Mouse (Mus musculus) hindbrain, embryonic 10.5 days (tissue): ENCODE measurements around the gene Cfd. TPM values are rescaled to one million over a fixed set of nuclear protein-coding genes. Genes with fewer than 3 reads are reported as not detected.
"Not testable (repeated sequence)": the region's sequence is repeated elsewhere in the genome, so short reads cannot be mapped to it uniquely, and the experiment has no call there.

ENCODE experiments used
- DNase-seq: peaks from one replicate; pipeline ENCODE4 v3.0.0-alpha.2; 2017; ENCODE audit warnings: low spot score
- H3K27ac ChIP-seq: fragments of 300-500 bp; sonication (generic); 2 replicates; pipeline ENCODE4 v1.5.1; 2016; ENCODE audit warnings: mild to moderate bottlenecking, moderate library complexity
- H3K27me3 ChIP-seq: fragments of 300-500 bp; sonication (generic); 2 replicates; pipeline ENCODE4 v1.6.1; 2016; ENCODE audit warnings: mild to moderate bottlenecking; ENCODE audit not compliant: poor library complexity, insufficient read depth, severe bottlenecking
- H3K36me3 ChIP-seq: fragments of 300-500 bp; sonication (generic); 2 replicates; pipeline ENCODE4 v1.6.1; 2016; ENCODE audit warnings: mild to moderate bottlenecking, moderate library complexity
- H3K4me1 ChIP-seq: fragments of 300-500 bp; sonication (generic); replicated peaks from 2 replicates; pipeline ENCODE4 v1.6.1; 2016; ENCODE audit warnings: mild to moderate bottlenecking
- H3K4me3 ChIP-seq: fragments of 300-500 bp; sonication (generic); 2 replicates; pipeline ENCODE4 v1.5.1; 2016; ENCODE audit warnings: mild to moderate bottlenecking, moderate library complexity
- H3K9me3 ChIP-seq: fragments of 300-500 bp; sonication (generic); 2 replicates; pipeline ENCODE4 v1.6.1; 2016; ENCODE audit warnings: mild to moderate bottlenecking, moderate library complexity
- WGBS: fragments of 180-500 bp; shearing (Covaris S2); methylation state at CpG from one replicate; pipeline ENCODE4 v1.1.7; 2016; 5-methylcytosine and 5-hydroxymethylcytosine counted together
- polyA plus RNA-seq: library from polyadenylated mRNA; unstranded; fragments of >200 nt; fragmentation: Nextera tagmentation; extraction: Ambion mirVana; gene quantifications from 2 replicates; pipeline ENCODE4 v1.2.1, GENCODE M21; 2016

The Cfd gene
- polyA plus RNA-seq, 1 experiment from 2014 or later: not detected

DNA sequence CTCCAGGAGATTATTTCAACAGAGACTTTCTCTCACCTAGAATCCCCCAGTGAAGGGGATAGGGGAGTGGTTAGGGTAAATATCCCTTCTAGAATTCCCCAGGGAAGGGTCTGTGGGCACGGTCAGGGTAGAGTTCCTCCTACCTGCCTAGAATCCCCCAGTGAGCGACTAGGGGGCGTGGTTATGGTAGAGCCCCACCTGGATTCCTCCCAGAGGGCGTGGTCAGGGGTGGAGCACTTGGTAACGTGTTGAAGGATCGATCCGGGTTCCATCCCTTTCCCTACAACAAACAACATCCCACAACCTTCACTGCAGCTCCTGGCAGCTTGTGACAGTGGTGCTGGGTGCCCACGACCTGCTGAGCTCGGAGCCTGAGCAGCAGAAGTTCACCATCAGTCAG, 9.9 kb upstream of the Cfd start:
- peaks cover 73% of the 10 kb centered on the region for H3K27me3 ChIP-seq
- H3K4me3 ChIP-seq: 0 out of 2 replicates have a peak overlapping the region, but pooled peaks have one; percentile 5
- peaks cover 41% of the 10 kb centered on the region for H3K4me1 ChIP-seq
- DNase-seq: no peak
- 18% methylated on average over 9 of the region's 9 CpGs for WGBS
- H3K27ac ChIP-seq: no peak overlapping the region
- H3K36me3 ChIP-seq: no peaks in the 10 kb centered on the region
- no peaks in the 10 kb centered on the region for H3K9me3 ChIP-seq

DNA sequence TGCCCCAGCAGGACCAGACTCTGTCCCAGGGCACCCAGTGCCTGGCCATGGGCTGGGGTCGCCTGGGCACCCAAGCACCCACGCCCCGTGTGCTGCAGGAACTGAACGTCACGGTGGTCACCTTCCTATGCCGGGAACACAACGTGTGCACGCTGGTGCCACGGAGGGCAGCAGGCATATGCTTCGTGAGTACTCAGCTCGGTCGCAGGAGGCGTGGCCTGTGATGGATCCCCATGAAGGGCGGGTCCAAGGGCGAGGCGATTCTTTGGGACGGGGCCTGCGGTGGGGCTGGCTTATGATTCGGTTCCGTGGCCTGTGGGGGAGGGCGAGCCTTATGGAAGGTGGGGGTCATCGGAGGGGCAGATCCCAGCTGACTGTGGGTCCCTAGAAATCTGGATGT, 8.7 kb upstream of the Cfd start:
- no peaks in the 10 kb centered on the region for H3K36me3 ChIP-seq
- no peaks in the 10 kb centered on the region for H3K9me3 ChIP-seq
- H3K27me3 ChIP-seq: peaks cover 72% of the 10 kb centered on the region
- H3K4me1 ChIP-seq: peaks cover 39% of the 10 kb centered on the region
- H3K4me3 ChIP-seq: peak overlapping the region; percentile 39
- DNase-seq: no peak
- 6% methylated on average over 22 of the region's 22 CpGs for WGBS
- peak overlapping the region; percentile 69 for H3K27ac ChIP-seq

DNA sequence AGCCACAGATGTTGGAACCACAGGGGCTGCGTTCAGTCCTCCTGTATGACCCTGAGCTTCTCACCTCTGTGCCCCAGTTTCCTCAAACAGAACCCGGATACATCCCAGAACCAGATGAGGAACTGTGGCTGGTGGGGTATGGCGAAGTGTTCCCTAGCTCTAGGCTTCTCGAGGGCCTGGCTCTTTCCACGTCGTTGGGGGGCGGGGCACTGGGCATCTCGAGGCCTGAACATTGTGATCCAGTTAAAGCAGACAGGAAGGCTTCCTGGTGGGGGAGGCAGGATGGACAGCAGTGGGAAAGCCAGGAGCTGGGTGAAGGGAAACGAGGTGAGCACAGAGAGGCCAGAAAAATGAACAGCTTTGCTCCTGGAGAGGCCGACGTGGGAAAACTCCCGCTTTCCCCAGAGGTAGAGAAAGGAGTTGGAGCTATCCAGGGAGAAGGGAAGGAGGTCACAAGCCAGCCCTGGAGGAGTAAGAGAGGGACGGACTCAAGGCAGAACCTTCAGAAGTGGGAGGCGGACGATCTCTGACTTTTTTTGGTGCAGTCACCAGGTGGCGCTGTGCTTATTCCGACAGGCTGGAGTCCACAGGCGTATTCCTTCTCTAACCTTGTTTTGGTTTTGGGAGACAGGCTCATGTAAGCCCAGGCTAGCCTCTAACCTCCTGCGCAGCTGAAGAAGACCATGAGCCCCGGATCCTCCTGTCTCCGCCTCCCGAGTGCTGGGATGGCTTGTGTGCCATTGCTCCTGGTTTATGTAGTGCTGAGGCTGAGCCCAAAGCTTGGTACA, 7.2 kb upstream of the Cfd start:
- H3K27ac ChIP-seq: 0 out of 2 replicates have a peak overlapping the region, but pooled peaks have one; percentile 41
- peaks cover 30% of the 10 kb centered on the region for H3K4me1 ChIP-seq
- H3K9me3 ChIP-seq: no peaks in the 10 kb centered on the region
- no peaks in the 10 kb centered on the region for H3K36me3 ChIP-seq
- H3K4me3 ChIP-seq: 0 out of 2 replicates have a peak overlapping the region, but pooled peaks have one; percentile 13
- DNase-seq: peak; percentile 82
- peaks cover 72% of the 10 kb centered on the region for H3K27me3 ChIP-seq
- WGBS: 15% methylated on average over 22 of the region's 22 CpGs

DNA sequence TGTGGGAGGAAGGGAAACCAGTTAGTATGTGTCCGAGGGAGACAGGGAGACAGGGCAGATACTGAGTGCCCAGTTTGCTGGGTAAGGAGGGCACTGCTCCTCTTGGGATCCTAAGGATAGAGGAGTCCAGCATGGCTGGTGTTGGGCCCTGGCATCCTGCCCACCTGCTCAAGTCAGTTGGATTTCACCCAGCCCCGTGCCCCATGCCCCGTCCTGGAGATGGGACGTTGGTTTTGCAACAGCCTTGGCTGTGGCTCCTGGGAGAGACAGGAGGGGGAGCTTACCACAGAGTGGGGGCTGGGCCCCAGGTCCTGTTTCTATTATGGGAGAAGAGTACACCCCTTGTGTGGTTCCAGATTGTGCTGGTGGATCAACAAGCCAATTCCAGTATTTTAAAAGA, 6.2 kb upstream of the Cfd start:
- Histone ChIP-seq H3K4me3 (no peak overlapping the region), H3K36me3 (no peaks in the 10 kb centered on the region), H3K27ac (no peak overlapping the region), H3K4me1 (peaks cover 29% of the 10 kb centered on the region), H3K9me3 (no peaks in the 10 kb centered on the region), H3K27me3 (peaks cover 69% of the 10 kb centered on the region)
- 69% methylated on average over 4 of the region's 4 CpGs for WGBS
- no peak for DNase-seq

DNA sequence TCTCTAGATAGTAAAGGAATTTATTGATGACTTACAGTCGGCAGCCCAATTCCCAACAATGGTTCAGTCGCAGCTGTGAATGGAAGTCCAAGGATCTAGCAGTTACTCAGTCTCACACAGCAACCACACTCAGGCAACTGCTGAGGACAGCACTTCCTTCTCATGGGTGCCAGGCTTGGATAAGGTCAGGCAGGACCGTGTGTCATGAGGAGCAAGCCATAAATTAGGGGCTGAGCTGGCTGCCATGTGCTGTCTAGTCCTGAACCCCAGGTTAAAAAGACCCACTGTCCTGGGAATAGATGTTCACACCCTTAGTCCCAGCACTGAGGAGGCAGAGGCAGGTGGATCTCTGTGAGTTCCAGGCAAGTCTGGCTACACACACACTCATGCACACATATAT, 5.7 kb upstream of the Cfd start:
- not testable (repeated sequence) for H3K9me3 ChIP-seq, H3K4me3 ChIP-seq, H3K27ac ChIP-seq, H3K36me3 ChIP-seq, DNase-seq
- WGBS: 80% methylated on average over 3 of the region's 3 CpGs
- peaks cover 64% of the 10 kb centered on the region for H3K27me3 ChIP-seq
- H3K4me1 ChIP-seq: peaks cover 24% of the 10 kb centered on the region

DNA sequence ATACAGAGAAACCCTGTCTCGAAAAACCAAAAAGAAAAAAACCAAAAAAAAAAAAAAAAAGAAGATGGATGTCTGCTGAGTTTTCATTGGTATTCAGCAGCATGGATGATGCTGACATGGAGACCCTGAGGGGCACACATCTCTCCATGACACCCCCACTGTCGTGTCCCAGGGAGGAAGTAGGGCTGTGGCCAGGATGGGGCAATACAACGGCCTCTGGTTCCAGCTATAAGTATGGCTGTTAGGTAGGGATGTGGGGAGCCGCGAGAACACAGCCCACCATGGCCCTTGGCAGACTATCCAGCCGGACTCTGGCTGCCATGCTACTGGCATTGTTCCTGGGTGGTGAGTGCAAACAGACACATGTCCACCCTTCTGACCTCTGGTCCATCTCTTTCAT, 4.6 kb upstream of the Cfd start, which contains the start of gene Elane:
Gene Elane (plus strand): TSS at position 194 of the 400 bp plus-strand sequence.
- DNase-seq: no peak
- Histone ChIP-seq H3K36me3 (no peaks in the 10 kb centered on the region), H3K27ac (0 out of 2 replicates have a peak within 1 kb of the TSS, but pooled peaks have one; percentile 18), H3K4me3 (no peak within 1 kb of the TSS), H3K9me3 (no peaks in the 10 kb centered on the region), H3K4me1 (peaks cover 30% of the 10 kb centered on the region), H3K27me3 (peaks cover 58% of the 10 kb centered on the region)
- 85% methylated on average over 6 of the region's 6 CpGs for WGBS

DNA sequence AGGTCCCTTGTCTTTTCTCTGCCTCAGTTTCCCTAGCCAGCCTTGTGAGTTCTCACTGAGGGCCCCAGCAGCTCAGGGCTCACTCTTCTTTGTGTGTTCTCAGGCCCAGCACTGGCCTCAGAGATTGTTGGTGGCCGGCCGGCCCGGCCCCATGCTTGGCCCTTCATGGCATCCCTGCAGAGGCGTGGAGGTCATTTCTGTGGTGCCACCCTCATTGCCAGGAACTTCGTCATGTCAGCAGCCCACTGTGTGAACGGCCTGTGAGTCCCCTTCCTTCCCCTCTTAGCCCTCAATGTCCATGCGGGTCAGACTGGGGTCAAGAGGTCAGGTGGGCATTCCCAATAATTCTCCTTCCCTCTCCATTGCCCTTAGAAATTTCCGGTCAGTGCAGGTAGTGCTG, 4.0 kb upstream of the Cfd start:
- Histone ChIP-seq H3K4me1 (peaks cover 29% of the 10 kb centered on the region), H3K9me3 (no peaks in the 10 kb centered on the region), H3K36me3 (no peaks in the 10 kb centered on the region), H3K4me3 (no peak overlapping the region), H3K27me3 (peaks cover 56% of the 10 kb centered on the region), H3K27ac (0 out of 2 replicates have a peak overlapping the region, but pooled peaks have one; percentile 18)
- WGBS: 76% methylated on average over 8 of the region's 8 CpGs
- no peak for DNase-seq

DNA sequence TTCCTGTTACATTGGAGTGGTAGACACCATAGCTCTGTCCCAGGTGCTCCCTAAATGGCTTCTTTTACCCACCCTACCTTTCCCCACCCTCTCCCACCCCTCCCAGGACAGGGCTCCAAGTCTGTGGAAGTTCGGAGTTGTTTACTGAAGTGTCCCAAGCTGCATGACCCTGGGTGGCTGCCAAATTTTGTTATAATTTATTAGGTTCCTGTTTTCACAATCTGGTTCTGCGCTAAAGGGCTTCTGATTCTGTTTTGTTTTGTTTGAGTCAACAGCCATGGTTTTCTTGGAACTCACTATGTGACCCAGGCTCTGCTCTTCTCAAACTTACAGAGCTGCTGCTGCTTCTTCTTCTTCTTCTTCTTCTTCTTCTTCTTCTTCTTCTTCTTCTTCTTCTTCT, 1.3 kb upstream of the Cfd start:
- Histone ChIP-seq H3K36me3 (peaks cover 5% of the 10 kb centered on the region), H3K4me1 (0 out of 2 replicates have a peak, but pooled peaks cover 9% of the 10 kb centered on the region), H3K9me3 (no peaks in the 10 kb centered on the region), H3K27ac (no peak overlapping the region), H3K27me3 (peaks cover 45% of the 10 kb centered on the region), H3K4me3 (no peak overlapping the region)
- no peak for DNase-seq
- 93% methylated on average over 2 of the region's 2 CpGs for WGBS

DNA sequence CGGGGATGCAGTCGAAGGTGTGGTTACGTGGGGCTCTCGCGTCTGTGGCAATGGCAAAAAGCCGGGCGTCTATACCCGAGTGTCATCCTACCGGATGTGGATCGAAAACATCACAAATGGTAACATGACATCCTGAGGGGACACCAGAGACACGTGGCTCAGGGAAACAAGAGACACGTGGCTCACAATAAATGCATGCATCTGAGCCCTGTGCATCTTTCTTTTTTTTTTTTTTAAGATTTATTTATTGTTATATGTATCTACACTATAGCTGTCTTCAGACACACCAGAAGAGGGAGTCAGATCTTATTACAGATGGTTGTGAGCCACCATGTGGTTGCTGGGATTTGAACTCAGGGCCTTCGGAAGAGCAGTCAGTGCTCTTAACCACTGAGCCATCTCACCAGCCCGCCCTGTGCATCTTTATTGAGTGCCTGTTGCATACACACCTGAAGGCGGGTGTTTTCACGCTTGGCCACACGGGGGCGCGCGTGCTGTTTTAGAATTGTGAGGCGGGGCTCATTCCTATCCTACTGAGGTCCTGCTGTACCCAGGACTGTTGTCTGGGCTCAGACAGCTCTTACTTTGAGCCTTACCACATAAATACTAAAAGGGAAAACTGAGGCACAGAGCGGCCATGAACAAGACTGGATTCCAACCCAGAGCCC, 1.9 kb downstream of the Cfd start:
- H3K4me1 ChIP-seq: peaks cover 18% of the 10 kb centered on the region
- not testable (repeated sequence) for H3K9me3 ChIP-seq, H3K27ac ChIP-seq, H3K4me3 ChIP-seq
- H3K36me3 ChIP-seq: peaks cover 35% of the 10 kb centered on the region
- WGBS: 44% methylated on average over 22 of the region's 22 CpGs
- DNase-seq: peak; percentile 85
- H3K27me3 ChIP-seq: peaks cover 65% of the 10 kb centered on the region

DNA sequence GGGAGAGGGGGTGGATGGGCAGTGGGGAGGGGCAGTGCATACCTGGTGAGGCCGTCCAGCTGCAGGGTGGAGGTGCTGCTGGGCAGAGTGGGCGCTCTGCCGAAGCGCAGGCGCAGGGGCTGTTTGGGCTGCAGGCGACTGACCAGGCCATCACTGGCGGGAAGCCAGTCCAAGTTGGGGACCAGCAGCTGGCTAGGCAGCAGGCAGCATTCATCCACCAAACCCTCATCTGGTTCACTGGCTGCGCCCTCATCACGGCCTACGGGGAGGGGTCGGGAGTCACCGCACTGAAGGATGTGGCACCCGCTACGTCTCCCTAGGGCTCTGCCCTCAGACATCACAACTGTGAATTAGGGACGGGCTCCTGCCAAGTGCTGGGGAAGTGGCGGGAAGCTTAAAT, 5.7 kb downstream of the Cfd start:
- Histone ChIP-seq H3K27me3 (peaks cover 79% of the 10 kb centered on the region), H3K9me3 (no peaks in the 10 kb centered on the region), H3K36me3 (peaks cover 64% of the 10 kb centered on the region), H3K27ac (no peak overlapping the region), H3K4me3 (no peak overlapping the region), H3K4me1 (peaks cover 36% of the 10 kb centered on the region)
- WGBS: 95% methylated on average over 16 of the region's 16 CpGs
- no peak for DNase-seq

DNA sequence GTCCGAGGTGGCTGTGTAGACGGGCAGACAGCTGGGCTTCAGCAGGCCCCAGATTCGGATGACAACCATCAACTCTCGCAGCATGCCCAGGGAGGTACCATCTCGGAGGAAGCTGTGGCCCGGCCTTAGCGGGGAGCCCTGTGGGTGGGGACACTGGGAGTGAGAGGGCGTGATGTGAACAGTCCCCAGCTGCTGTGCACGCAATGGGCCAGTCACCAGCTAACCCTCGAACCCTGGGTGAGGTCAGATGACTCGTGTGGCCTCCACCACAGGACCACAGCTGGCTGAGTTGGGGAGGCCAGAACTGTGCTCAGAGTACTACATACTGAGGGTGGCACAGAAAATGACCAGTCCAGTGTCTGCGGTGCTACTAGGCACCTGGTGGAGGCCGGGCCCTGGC, 6.2 kb downstream of the Cfd start:
- Histone ChIP-seq H3K4me1 (peaks cover 41% of the 10 kb centered on the region), H3K27ac (no peak overlapping the region), H3K4me3 (no peak overlapping the region), H3K27me3 (peaks cover 74% of the 10 kb centered on the region), H3K36me3 (peaks cover 68% of the 10 kb centered on the region), H3K9me3 (no peaks in the 10 kb centered on the region)
- DNase-seq: no peak
- 87% methylated on average over 13 of the region's 13 CpGs for WGBS

DNA sequence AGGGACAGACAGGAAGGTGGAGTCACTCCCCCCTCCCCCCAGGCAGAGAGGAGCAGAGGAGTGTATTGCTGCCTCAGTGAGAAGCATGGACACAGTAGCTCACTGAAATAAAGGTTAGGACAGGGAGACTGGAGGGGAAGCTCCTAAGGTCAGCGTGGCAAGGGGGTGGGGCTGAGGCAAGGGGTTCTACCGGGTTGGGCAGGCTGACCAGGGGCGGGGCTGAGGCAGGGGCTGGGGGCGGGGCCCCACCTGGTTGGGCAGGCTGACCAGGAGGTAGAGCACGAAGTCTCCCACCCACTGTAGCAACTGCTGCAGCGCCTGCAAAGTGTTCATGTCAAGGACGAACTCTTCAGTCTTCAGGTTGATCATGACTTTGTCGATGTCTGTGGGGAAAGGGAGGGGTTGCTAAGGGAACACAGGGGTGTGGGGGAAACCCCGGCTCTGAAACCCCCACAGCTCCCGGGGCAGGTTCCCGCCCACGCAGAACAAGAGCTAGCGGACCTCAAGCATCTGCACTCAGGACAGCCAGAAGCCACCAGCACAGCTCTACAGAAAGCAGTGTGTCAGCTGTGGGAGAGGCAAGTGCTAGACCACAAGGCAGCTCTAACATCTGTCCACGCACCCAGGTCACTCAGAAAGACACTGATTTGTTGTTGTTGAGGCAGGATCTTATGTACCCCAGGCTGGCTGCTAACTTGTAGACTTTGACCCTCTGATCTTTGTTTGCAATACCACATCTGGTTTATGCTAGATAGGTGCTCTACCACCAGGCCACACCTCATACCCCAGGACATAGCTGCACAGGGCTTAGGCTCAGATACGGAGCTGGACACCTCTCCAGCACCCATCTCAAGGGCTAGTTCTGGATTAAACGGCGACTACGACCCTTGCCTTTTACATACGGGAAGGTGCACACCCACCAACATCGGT, 6.9 kb downstream of the Cfd start:
- Histone ChIP-seq H3K36me3 (peaks cover 76% of the 10 kb centered on the region), H3K4me1 (peaks cover 42% of the 10 kb centered on the region), H3K27ac (no peak overlapping the region), H3K9me3 (no peaks in the 10 kb centered on the region), H3K27me3 (peaks cover 76% of the 10 kb centered on the region), H3K4me3 (peak overlapping the region; percentile 1; the same call in 1 of the 2 replicates)
- WGBS: 52% methylated on average over 20 of the region's 20 CpGs
- no peak for DNase-seq
